Mouse (Mus musculus): Measurements from ENCODE around the gene Stat5a.

Stat5a gene

DNA sequence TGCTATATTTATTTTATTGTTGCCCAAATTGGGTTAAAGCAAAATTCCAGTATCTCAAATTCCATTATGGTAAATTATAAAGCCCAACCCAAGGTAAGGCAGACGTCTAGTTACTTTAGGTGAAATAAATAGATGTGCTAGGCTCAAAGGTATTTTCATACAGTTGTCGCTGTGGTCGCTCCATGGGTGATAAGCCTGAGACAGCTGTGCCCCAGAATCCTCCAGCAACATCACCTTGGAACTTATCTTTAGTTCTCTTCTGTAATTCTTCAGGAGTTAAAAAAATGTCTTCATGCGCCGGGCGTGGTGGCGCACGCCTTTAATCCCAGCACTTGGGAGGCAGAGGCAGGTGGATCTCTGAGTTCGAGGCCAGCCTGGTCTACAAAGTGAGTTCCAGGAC is 20.3 kb upstream of the Stat5a start:
- no peak for DNase-seq

DNA sequence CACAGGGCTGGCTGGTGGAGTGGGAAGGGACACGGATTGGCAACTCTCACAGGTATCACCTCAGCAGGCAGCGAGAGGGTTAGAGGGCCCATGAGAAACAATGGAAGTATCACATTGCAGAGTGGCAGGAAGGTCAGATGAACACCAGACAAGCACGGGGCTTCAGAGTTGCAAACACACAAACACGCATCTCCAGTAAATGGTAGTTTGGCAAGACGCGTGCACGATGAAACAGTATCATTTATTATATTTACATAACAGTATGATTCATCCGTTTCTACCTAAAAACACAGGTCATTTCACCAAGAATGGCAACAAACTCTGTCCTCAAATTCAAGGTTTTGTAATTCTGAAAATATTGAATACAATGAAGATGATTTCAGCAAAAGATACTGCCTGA is 19.6 kb upstream of the Stat5a start:
- DNase-seq, result no peak

DNA sequence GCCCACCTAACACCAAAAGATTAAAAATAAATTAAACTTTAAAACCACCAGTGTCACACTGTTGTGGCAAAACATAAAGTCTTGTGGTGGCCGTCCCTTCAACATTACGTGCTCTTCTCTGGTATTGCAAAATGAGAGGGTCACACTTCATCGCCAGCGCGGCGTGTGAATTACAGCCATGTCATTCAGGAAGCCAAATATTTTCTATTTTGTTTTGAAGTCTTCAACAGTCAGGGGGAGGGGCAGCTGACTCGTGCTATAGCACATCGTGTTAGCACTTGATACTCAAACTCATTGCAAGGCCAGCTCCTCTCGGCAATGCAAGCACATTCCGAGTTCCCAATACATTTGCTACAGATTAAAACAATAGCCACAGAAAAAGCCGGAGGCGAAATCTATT is 18.3 kb upstream of the Stat5a start:
- peak; percentile 45 to 58 for DNase-seq

DNA sequence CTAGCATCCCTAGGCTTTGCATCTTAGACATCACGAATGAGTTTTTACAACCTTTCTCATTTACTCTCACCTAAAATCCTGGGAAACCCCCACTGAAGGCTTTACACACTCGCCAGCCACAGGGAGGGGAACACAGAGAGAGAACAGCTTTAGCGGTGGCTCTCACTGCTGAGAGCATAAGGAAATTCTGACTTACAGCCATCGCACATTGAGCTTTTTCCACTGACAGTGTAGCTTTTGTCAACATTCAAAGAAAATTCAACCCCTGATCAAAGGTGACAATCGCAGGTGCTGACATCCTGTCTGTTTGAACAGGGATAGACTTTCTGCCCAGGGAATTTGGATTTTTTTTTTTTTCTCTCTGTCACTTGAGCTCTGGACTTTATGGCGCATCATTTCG is 17.1 kb upstream of the Stat5a start:
- DNase-seq, result no peak

DNA sequence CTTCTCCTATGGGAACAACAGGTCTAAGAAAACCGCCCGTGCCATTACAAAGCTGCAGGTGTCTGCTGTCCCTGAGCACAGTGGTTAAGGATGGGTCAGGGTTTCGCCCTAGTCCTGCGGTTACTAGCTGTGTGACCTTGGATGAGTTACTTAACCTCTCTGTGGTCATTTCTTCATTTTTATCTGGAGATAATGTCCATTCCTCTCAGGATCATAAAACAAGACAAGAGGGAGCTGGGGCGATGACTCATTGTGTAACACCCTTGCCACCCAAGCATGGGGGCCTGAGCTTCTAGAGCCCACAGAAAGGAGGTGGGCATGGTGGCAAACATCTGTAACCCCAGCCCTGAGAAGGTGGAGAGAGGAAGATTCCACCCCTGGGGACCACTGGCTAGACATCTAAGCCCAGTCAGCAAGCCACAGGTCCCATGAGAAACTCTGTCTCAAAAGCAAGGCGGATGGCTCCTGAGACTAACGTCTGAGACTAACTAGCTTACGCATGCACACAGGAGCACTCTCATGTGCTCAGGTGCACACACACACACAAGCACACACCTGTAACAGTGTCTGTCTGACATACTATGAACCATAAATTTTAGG is 16.0 kb upstream of the Stat5a start:
- DNase-seq, result no peak

DNA sequence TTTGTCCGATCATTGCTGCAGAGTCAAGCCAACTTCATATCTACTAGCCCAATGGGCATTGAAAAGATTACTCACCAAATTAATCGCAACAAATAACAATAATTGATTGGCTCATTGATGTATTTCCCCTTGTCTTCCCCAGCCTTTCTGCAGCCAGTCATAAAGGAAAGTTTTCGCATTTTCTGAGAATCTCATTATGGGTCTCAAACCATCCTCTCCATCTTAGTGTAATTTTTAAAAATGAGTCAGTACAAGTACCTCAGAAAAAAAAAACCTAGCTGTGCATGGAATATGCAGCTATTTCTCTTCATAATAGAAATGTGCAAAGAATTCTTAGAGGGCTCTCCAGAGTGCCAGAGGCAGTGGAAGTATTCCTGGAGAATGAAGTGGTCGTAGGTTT is 15.0 kb upstream of the Stat5a start:
- no peak for DNase-seq

DNA sequence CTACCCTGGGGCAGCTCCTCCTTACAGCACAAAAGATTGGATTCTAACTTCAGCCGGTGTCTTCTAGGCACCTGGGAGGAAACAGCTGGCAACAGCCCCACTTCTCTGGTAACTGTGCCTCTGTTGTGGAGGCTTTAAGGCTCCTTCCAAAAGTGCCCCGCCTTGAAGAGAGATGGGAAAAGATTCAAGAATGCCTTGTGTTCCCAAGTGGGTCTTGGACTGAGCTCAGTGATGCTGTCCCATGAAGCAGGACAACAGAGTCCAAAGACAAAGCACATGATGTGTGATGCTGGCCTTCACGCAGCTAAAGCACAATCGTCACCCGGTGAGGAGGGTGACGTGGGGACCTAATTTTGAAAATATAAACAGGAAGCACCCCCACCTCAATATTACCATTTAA is 13.4 kb upstream of the Stat5a start:
- peak in 1 of 2 experiments; percentile 25 for DNase-seq

DNA sequence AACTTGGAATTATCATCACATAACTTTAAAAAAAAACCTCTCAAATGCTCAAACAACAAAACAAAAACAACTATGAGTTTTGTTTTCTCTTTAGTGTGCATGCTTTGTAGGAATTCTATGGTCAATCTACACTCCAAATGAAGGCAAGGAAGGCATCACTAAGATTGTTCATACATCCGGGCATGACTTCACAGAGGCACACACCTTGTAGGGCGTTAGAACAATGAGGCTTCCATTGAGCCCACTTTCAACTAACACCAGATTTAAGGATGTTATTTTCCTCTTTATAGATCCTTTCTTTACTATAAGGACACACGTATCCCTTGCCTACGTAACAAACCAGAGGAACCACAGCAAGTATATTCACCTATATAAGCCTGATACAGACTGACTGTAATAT is 11.6 kb upstream of the Stat5a start:
- no peak for DNase-seq

DNA sequence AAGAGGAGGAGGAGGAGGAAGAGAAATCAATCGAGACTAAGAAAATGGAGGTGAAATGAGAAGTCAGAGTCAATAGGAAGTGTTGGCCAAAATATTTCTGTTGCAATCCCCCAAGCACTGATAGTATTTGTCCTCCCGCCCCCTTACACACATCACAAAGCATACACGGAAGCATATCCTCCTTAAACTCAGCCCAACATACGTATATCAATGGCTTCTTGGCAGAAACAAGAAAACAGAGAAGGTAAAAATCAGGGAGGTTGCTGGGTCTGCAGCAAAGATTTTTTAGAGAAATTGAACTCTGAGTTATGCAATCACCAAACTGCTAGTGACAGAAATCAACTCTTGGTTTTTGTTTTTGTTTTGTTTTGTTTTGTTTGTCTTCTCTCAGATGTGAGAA is 11.1 kb upstream of the Stat5a start:
- DNase-seq, result no peak

DNA sequence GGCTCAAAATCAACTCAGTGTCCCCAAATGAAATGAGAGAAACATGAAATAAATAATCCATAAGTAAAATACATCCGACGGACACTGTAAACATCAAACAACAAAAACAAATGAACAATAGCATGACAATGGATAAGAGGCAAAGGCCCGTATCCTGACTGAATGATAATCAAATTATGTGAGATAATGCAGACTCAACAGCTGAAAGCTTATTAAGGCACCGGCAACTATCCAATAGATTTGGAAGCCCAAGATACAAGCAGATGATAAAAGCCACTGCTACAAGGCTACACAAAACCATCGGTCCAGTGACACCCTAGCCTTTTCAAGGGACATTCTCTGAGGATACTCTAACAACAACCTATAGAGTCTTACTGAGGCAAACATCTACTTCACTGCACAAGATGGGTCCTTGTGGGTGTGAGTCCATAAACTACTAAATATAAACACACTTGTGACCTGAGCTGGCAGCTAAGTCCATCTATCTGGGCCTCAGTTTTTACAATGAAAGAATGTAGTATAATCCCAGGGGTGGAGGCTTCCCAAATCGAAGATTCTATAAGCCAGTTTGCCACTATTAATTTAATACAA is 10.3 kb upstream of the Stat5a start:
- DNase-seq, result no peak

DNA sequence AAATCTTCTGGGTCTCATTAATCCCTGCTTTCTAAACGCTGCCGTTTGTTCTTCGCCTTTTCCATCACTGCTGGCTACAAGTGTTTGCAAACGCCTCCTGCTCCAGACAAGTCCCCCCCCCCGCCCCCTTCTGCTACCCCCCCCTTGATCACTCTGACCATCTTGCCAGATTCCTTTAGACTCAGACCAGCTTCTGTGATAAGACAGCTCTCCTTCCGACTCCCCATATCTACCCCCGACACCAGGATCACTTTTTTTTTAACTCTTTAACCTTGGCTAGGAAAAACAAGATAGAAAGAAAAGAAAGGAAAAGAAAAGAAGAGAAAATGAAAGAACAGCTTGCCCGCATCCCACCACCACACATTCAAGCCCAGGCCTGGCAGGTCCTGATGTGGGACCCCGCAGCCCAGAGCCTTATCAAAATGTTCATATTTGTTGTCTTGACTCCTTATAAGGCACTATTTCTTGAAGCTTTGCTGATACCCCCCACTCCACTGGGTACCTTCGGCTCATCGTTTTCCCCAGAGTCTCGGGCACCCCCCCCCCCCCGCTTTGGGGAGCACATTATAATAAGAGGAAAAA is 9.6 kb upstream of the Stat5a start:
- no peak for DNase-seq

DNA sequence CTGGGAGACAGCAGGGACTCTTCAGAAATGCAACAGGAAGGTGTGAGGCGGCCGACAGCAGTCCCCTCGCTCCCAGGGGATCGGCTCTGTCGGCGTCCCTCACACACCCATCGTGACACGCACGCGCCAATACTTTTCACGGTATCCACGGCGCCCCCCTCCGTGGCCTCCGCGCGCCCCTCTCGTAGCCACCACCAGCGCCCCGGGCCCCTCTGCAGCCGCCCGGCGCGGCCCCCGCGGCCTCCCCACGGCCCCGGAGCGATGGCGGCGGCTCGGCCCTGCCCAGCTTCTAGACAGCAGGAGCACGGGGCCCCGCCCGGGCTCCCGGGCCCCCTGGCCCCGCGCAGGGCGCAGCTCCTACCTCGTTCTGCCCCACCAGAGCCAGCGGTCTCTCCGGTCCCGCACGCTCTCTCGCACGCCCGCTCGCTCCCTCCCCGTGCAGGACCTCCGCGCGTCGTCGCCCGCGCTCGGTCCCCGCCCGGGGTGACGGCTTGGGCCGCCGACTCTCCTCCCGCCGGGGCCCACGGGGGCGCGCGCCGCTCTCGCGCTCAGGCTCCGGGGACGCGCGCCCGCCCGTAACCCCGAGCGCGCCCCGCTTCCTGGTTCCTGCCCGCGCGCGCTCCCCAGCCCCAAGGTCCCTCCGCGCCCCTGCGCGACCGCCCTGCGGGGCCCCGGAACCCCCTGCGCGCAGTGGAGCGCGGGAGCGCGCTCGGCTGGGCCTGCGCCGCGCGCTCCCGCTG is 8.9 kb upstream of the Stat5a start, which contains the start of gene Stat5b:
Gene Stat5b (minus strand): TSS at position 687 of the 740 bp plus-strand sequence.
- DNase-seq, result peak; percentile 76 to 77

DNA sequence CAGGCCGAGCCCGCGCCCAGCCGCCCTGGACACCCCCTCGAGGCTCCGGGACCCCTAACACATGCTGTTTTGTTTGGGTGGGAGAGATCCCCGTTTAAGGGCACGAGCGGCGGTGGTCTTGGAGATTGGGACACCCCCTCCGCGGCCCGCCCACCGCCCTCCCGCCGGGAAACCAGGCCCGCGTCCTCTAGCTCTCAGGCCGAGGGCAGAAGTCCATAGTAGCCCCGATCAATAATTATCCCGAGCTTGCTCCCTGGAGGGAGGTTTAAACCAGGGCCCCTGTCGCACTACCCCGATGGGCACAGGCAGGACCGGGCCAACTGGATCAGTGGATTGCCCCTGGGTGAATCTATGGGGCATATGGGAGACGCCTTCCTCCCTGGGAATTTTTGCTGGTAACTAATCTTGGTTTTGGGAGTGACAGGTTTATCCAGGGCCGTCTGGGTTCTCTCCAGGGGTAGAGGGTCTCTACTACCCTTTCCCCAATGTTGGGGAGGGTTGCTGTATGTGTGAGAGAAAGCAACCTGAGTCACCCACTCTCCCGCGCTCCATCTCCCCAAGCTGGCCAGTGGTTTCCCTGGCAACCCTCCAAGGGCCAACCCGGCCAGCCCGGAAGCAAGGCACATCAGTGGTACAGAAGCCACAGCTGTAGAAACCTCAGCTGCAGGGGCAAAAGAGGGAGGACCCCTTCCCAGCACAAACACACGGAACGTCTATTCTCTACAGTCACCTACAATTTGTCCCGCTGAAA is 8.2 kb upstream of the Stat5a start:
- DNase-seq, result peak; percentile 77 to 82

DNA sequence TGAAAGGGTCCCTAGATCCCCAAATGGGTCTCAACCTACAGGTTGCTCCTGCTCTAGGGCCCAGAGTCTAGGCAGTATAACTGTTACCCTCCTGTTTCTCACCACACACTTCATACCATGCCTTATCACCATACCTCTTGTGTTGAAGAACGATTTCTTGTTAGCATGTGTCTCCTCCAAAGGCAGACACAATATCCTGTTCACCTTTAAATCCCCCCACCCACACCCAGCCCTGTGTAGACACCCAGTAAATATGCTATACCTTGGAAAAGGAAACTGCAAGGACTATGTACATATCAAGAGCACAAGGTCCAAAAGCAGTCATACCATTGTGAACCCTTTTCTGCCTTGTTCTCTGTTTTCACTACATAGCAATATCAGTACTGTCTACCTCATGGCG is 7.1 kb upstream of the Stat5a start:
- no peak for DNase-seq

DNA sequence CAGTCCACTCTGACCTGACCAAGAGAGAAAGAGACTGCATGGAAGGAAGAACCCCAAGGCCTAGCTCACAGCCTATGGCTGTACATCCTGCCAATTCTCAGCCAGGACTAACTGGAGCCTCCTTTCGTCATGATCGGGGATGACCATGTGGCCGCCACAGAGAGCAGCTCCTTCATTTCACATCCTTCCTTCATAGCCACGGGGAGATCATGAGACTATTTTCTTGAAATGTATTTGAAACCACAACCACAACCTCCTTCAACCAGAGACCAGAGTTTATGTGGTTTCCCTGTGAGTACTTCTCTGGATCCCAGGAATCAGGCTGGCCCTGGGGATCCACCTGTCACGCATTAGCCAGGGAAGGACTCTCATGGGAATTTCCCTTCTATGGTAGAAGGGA is 6.1 kb upstream of the Stat5a start:
- DNase-seq, result no peak

DNA sequence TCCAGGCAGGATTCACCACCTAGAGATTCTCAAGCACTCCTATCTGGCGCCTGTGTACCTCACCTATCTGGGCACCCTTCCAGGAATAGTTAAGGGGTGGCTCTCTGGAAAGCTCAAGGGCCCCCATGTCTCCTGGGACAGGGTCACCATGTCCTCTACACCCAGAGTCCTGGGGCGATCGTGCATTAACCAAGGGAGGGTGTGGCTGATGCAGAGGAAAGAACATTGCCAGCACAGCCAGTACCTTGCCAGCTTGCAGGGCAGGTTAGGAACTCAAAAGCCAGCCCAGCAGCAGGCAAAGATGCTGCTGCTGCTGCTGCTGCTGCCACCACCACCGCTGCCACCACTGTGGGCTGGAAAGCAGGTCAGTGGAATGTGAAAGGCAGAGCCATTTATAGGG is 4.9 kb upstream of the Stat5a start:
- no peak for DNase-seq

DNA sequence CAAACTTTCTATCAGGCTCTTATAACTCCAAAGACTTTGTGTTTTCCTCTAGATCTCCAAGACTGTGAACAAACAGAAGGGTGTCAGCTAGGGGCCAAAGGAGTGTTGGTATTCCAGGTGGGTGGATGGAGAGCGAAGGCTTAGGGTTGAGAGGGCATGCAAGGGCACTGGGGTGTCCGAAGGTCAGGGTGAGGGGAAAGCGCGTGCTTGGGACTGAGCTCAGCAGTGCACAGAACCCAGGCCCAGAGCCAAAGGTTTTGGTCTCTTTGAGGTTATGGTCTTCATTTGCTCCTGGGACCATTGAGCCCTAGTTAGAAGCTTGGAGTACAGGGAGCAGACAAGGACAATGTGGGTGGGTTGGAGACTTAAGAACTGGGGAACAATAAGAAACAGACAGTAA is 4.0 kb upstream of the Stat5a start:
- DNase-seq, result no peak

DNA sequence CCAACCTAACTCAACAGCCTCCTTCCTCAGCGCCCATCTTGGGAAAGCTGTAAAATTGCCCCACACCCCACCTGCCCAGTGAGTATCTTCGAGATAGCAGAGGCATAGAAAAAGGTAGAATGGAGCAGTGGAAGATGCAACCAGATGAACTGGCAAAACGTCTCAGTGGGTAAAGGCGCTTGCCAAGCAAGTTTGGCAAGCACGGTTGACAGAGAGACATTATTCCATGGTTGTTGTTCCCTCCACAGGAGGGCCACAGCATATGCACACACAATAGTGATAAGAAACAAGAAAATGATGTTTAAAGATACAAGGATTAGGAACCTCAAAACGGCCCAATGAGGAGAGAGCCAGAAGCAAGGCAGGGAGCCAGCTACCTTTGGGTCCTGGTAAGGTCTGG is 1.2 kb upstream of the Stat5a start:
- no peak for DNase-seq

DNA sequence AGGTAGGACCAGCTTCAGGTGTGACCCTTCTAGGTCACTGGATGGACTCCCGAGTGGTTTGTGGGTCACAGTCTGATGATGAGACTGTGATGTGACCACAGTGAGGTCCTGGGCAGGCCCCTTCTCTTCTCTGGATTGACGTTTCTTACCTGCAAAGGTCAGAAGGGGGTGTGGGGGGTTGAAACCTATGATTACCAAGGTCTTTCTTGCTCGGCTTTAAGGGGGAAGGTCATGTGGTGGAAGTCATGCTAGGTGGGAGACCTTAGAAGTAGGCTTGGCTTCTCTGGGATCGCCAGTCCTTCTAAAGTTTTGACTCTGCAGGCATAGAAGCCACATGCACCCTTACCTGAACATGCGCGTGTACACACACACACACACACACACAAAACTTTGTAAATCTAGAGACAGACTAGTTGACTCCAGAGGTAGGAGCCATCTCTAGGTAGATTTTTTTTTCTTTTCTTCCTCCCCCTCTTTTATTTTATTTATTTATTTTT is 476 bp downstream of the Stat5a start:
- DNase-seq, result no peak

DNA sequence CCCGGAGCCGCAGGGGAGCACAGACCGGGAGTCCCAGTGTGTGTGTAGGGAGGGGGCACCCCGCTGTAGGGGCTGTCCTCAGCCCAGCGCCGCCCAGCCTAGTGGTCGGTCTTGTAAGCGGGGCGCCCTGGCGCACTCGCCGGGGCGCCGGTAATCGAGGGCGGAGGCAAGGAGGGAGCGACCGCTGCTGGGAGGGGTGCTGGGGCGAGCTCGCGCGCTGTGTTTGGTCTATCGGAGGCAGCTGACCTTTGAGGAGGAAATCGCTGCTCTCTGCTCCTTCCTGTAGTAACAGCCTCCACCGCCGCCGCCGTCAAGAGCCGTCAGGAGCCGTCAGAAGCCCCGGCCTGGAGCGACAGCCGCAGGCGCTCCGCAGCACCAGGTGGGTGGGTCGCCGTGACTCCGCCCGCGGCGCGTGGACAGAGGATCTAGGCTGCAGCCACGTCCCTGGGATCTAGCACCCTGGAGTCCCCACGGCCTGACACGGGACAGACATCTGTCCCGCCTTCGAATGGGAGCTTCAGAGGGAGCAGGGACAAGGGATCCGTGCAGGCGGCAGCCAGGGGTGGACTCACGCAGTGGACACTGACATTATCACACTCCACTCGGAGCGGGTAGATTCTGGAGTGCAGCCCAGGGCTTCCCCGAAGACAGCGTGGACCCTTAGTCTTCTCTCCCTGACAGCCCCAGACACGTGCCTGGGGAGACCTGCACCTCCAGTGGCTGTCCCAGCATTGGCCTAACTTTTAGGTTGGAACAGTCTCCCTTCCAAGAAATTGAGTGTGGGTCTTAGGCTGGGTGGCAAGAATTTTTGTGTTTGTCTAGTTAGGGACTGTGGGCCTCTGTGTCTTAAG is 1.3 kb downstream of the Stat5a start:
- DNase-seq, result peak; percentile 92 to 93

DNA sequence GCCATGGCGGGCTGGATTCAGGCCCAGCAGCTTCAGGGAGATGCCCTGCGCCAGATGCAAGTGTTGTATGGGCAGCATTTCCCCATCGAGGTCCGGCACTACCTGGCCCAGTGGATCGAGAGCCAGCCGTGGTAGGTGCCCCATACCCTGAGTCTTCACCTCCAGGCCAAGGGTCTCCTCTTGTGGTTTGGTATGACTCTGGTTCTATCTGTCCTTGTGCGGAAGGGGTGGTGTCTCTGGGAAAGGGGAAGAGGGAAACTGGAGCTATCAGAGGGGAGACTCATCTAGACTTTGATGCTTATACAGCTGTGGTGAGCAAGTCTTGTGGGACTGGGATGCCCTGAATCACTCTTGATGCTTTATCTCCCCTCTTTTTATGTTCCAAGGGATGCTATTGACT is 2.2 kb downstream of the Stat5a start:
- DNase-seq, result no peak

DNA sequence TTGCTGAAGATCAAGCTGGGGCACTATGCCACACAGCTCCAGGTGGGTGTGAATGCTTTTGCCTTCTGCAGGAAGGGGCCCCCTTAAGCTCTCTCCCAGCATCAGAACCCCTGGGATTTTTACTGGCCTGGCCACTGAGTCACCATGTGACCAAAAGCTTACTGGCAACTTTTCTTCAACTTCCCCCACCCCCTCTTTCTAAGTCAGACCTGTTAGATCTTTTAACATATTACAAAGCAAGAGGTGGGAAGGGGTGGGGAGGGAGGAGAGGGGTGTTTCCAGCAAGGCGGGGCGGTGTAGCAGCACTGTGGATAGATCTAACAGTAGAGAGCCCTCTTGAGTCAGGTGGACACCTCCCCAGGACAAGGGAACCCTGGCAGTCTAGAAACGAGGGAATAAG is 2.7 kb downstream of the Stat5a start:
- DNase-seq, result no peak
